Mouse (Mus musculus) midbrain, embryonic 15.5 days (tissue): ENCODE results near the gene Gm5475. TPM values are rescaled to one million over a fixed set of nuclear protein-coding genes. Genes with fewer than 3 reads are reported as not detected.

Source experiments
- ATAC-seq: fragments of 200-750 bp; cut with Nextera tagmentation; replicated peaks from 2 replicates; pipeline ENCODE4 v1.8.0; 2017; ENCODE audit warnings: moderate TSS enrichment
- H3K27ac ChIP-seq: fragments of 300-500 bp; sonication (generic); 2 replicates; pipeline ENCODE4 v1.5.1; 2015; ENCODE audit warnings: mild to moderate bottlenecking, inconsistent platforms
- H3K27me3 ChIP-seq: fragments of 300-500 bp; sonication (generic); replicated peaks from 2 replicates; pipeline ENCODE4 v1.6.1; 2015; ENCODE audit warnings: inconsistent platforms
- H3K36me3 ChIP-seq: fragments of 300-500 bp; sonication (generic); replicated peaks from 2 replicates; pipeline ENCODE4 v1.6.1; 2015; ENCODE audit warnings: inconsistent platforms
- H3K4me1 ChIP-seq: fragments of 300-500 bp; sonication (generic); 2 replicates; pipeline ENCODE4 v1.6.1; 2015; ENCODE audit warnings: inconsistent platforms
- H3K4me2 ChIP-seq: fragments of 300-500 bp; sonication (generic); 2 replicates; pipeline ENCODE4 v1.6.1; 2015; ENCODE audit warnings: inconsistent platforms, mild to moderate bottlenecking, moderate library complexity
- H3K4me3 ChIP-seq: fragments of 300-500 bp; sonication (generic); 2 replicates; pipeline ENCODE4 v1.5.1; 2015; ENCODE audit warnings: mild to moderate bottlenecking, inconsistent platforms
- H3K9ac ChIP-seq: fragments of 300-500 bp; sonication (generic); 2 replicates; pipeline ENCODE4 v1.6.1; 2015; ENCODE audit warnings: mild to moderate bottlenecking, inconsistent platforms
- H3K9me3 ChIP-seq: fragments of 300-500 bp; sonication (generic); 2 replicates; pipeline ENCODE4 v1.6.1; 2016; ENCODE audit warnings: inconsistent platforms
- WGBS: fragments of 180-500 bp; shearing (Covaris S2); methylation state at CpG from one replicate; pipeline ENCODE4 v1.1.7; 2015; ENCODE audit warnings: mixed read lengths; 5-methylcytosine and 5-hydroxymethylcytosine counted together
- polyA plus RNA-seq: library from polyadenylated mRNA; unstranded; fragments of >200 nt; fragmentation: Nextera tagmentation; extraction: Ambion mirVana; gene quantifications from 2 replicates; pipeline ENCODE4 v1.2.1, GENCODE M21; 2015

Gm5475 gene
- polyA plus RNA-seq, 1 experiment from 2014 or later, result 0.09 TPM

DNA sequence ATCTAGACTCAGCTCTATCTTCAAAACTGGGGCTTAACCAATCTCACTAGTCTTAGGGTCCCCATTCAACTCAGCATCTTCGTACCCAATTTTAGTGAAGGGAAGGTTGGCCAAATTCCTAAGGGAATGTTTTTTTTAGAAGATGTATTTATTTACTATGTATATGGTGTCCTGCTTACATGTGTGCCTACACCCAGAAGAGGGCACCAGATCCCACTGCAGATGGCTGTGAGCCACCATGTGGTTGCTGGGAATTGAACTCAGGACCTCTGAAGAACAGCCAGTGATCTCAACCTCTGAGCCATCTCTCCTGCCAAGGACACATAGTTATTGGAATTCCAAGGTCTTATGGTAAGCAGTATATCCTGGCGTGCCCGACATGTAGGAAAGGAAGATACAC is 26.4 kb upstream of the Gm5475 start:
- Histone ChIP-seq H3K36me3 (peaks cover 55% of the 10 kb centered on the region), H3K4me3 (no peak overlapping the region), H3K9ac (no peak overlapping the region), H3K4me2 (no peak overlapping the region), H3K9me3 (no peaks in the 10 kb centered on the region), H3K4me1 (no peaks in the 10 kb centered on the region), H3K27ac (no peak overlapping the region), H3K27me3 (no peaks in the 10 kb centered on the region)
- ATAC-seq, result no peak
- WGBS, result 96% methylated on average over 3 of the region's 3 CpGs

DNA sequence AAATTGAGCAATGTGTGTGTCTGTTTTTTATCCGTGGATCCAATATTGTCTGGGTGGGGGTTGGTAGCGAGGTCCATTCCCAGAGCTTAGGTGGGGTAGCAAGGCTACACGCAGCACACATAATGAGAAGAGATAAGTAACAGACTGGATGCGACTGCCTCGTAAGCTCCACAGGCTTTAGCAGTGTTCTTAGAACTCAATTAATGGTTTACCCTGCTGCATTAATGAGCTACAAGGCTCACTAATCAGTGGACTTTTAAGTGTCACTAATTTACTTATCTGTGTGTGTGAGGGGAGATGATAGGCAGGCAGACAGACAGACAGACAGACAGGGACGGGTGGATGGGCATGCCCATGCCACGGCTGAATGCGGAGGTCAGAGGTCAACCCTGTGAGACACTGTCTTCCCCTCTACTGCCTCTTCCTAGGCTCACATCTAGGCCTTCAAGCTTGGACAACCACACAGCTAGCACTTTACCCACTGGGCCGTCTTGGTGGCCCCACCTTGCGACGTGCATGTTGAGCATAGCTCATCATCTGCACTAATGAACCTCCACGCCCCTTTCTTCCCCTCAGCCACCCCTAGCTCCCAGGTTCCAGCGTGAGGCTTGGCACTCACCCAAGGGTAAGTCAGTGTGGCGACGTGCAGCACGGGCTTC is 21.2 kb upstream of the Gm5475 start:
- Histone ChIP-seq H3K27me3 (no peaks in the 10 kb centered on the region), H3K27ac (no peak overlapping the region), H3K4me2 (no peak overlapping the region), H3K36me3 (peaks cover 63% of the 10 kb centered on the region), H3K9ac (no peak overlapping the region), H3K9me3 (no peaks in the 10 kb centered on the region), H3K4me3 (no peak overlapping the region), H3K4me1 (no peaks in the 10 kb centered on the region)
- WGBS, result 88% methylated on average over 16 of the region's 16 CpGs
- ATAC-seq, result no peak

DNA sequence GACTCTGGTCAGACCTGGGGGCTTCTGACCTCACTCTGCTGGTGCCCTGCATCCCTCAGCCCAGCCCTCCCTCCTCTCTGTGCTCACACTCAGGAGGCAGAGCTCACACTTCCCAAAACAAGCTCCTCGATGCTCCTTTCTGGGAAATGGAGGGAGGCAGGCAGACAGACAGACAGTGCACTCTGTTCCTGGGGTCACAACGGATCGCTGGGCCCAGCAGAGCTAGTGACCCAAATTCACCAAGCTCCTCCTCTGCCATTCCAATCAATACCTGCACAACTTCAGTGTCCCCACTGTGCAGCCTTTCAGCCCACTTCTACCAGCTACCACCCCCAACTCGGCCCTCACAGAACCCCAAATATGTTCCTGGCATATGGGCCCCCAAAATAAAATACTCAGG is 20.1 kb upstream of the Gm5475 start:
- Histone ChIP-seq H3K4me3 (no peak overlapping the region), H3K4me2 (no peak overlapping the region), H3K27me3 (no peaks in the 10 kb centered on the region), H3K4me1 (no peaks in the 10 kb centered on the region), H3K9ac (no peak overlapping the region), H3K9me3 (no peaks in the 10 kb centered on the region), H3K36me3 (peaks cover 58% of the 10 kb centered on the region), H3K27ac (no peak overlapping the region)
- 84% methylated on average over 4 of the region's 4 CpGs for WGBS
- no peak for ATAC-seq

DNA sequence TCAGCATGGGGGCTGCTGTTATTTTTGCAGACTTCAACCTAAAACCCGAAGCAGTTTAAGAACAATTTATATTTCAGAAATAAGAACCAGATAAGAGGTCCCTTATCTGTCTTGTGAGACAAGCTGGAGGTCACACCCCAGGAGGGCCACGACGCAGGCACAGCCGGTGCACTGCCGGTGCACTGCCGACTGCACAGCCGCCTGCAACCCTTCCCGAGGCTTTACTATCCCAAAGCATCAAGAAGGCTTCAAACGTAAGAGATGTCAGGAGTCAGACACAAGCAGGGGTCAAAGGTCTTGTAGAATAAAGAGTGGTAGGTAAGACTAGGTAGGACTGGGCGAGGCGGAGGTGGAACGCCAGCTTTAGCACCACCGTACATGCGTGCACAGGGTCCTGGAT is 19.6 kb upstream of the Gm5475 start:
- Histone ChIP-seq H3K27me3 (no peaks in the 10 kb centered on the region), H3K27ac (no peak overlapping the region), H3K4me2 (no peak overlapping the region), H3K36me3 (peaks cover 53% of the 10 kb centered on the region), H3K4me3 (no peak overlapping the region), H3K9me3 (no peaks in the 10 kb centered on the region), H3K9ac (no peak overlapping the region), H3K4me1 (no peaks in the 10 kb centered on the region)
- 92% methylated on average over 14 of the region's 14 CpGs for WGBS
- no peak for ATAC-seq

DNA sequence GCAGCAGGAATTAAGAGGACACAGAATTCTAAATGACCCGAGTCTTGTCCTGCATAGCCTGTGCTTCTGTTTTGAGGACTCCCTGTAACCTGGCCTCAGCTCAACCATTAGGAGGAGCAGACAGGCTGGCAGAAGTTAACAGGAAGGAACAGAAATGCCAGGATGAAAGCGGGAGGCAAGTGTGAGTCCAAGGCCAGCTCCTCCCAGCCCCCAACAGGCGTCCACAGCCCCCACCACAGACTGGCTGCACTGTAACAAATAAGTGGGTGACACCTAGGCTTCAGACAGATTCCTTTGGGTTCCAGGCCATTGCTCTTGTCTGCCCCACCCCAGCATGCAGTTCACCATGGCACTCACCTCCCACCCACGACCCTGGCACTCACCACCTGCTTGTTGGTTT is 19.1 kb upstream of the Gm5475 start:
- Histone ChIP-seq H3K4me3 (no peak overlapping the region), H3K27me3 (no peaks in the 10 kb centered on the region), H3K9ac (no peak overlapping the region), H3K4me2 (no peak overlapping the region), H3K4me1 (no peaks in the 10 kb centered on the region), H3K27ac (no peak overlapping the region), H3K9me3 (no peaks in the 10 kb centered on the region), H3K36me3 (peaks cover 50% of the 10 kb centered on the region)
- ATAC-seq, result no peak
- WGBS, result 84% methylated on average over 4 of the region's 4 CpGs

DNA sequence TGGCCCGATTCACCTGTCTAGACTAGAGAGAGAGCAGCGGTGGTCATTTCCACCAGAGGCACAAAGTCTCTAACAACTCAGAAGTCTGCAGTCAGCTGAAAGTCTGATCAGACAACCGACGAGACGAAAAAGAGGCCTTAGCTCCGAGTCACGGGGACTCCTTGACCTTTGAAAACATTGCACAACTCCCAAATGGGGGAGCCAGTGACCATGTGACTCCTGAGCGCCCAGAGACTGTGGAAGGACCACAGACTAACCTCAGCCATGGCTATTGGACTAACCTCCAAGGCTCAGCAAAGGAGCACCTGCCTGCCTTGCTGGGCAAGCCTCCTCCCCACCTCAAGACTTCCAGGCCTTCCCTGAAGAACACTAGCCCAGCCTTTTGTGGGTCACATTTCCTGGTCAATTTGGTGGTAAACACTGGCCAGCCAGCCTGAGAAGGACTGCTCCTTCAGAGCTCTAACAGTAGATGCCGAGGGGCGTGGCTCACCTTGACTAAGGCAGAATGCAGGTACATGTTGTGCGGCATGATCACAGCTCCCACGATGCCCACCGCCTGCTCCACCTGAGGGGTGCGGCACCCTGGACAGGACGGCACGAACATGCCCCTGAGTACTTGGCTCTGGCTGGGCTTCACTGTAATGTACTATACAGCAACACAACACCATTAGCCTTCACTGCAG is 18.5 kb upstream of the Gm5475 start:
- Histone ChIP-seq H3K27me3 (no peaks in the 10 kb centered on the region), H3K27ac (no peak overlapping the region), H3K9me3 (no peaks in the 10 kb centered on the region), H3K4me2 (no peak overlapping the region), H3K9ac (no peak overlapping the region), H3K36me3 (peaks cover 50% of the 10 kb centered on the region), H3K4me3 (no peak overlapping the region), H3K4me1 (no peaks in the 10 kb centered on the region)
- WGBS, result 91% methylated on average over 16 of the region's 16 CpGs
- no peak for ATAC-seq

DNA sequence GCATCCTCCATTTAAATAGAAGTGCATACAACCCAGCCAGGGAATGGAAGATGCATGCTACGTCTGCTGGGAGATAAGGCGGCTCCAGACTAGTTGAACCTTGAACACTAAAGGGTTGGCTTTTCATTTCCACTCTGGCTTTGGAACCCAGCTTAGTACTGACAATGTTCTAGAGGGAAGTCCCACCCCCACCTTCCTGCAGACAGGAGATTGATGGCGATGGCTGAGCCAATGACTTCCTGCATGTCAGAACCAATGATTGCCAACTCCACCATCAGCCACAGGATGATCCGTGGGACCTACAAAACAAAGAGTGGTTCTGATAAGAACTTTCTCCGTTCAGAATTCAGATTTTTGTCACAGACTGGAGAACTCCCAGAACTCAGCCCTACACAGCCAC is 15.9 kb upstream of the Gm5475 start:
- H3K27me3 ChIP-seq, result no peaks in the 10 kb centered on the region
- H3K27ac ChIP-seq, result no peak overlapping the region
- H3K9ac ChIP-seq, result no peak overlapping the region
- H3K9me3 ChIP-seq, result no peaks in the 10 kb centered on the region
- no peak overlapping the region for H3K4me2 ChIP-seq
- no peak overlapping the region for H3K4me3 ChIP-seq
- 93% methylated on average over 5 of the region's 5 CpGs for WGBS
- ATAC-seq, result no peak
- no peaks in the 10 kb centered on the region for H3K4me1 ChIP-seq
- peaks cover 28% of the 10 kb centered on the region for H3K36me3 ChIP-seq

DNA sequence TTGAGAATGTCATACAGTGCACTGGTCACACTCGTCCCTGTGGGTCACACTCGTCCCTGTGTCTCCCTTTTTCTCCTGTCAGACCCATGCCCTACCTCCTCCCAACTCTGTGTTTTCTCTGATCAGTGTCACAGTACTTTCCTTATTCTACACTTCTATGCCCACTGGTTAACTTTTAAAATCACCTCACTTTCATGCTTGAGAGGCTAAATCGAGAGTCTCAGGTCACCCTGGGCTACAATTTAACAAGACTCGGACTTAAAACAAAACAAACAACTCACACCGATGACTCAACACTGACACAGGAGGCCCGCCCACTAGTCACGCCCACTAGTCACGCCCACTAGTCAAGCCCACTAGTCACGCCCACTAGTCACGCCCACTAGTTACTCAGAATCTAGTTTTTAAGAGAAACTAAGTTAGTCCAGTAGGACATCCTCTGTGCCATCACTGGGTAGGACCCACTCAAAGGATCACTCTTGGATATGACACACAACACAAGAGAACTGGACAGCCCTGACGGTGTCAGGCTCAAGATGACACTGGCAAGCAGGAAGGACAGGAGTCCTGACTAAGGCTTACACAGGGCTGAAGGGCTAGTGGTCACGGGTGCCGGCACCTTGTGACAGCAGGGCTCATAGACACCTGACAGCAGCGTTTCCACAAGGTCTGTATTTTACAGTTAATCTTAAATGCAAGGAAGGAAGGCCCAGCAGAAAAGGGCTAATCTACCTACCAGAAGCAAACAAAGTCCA is 10.9 kb upstream of the Gm5475 start:
- peaks cover 12% of the 10 kb centered on the region; the same call in 1 of the 2 replicates for H3K36me3 ChIP-seq
- no peaks in the 10 kb centered on the region for H3K27me3 ChIP-seq
- H3K4me3 ChIP-seq, result no peak overlapping the region
- ATAC-seq, result no peak
- H3K9ac ChIP-seq, result no peak overlapping the region
- H3K4me2 ChIP-seq, result no peak overlapping the region
- WGBS, result 66% methylated on average over 14 of the region's 14 CpGs
- no peaks in the 10 kb centered on the region for H3K9me3 ChIP-seq
- H3K27ac ChIP-seq, result no peak overlapping the region
- no peaks in the 10 kb centered on the region for H3K4me1 ChIP-seq

DNA sequence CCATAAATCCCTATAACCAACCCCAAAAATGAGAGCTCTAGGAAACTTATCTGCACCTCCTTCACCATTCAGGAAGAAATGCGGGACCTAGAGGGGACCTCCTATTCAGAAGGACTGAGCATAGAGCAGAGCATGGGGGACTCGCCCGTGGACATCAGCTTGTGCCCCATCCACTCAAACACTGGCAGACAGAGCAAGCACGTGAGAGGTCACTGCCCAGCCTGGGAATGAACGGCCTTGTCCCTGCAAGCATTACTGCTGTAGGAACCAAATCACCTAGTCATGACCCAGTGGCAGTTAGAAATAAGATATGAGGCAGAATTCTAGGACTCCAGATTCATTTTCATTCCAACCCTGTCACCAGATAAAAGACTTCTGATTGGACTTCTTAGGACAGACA is 10.2 kb upstream of the Gm5475 start:
- WGBS, result 92% methylated on average over 5 of the region's 5 CpGs
- no peak for ATAC-seq
- peaks cover 9% of the 10 kb centered on the region; the same call in 1 of the 2 replicates for H3K36me3 ChIP-seq
- H3K27ac ChIP-seq, result no peak overlapping the region
- no peaks in the 10 kb centered on the region for H3K4me1 ChIP-seq
- no peak overlapping the region for H3K4me3 ChIP-seq
- H3K9me3 ChIP-seq, result no peaks in the 10 kb centered on the region
- no peaks in the 10 kb centered on the region for H3K27me3 ChIP-seq
- no peak overlapping the region for H3K9ac ChIP-seq
- no peak overlapping the region for H3K4me2 ChIP-seq

DNA sequence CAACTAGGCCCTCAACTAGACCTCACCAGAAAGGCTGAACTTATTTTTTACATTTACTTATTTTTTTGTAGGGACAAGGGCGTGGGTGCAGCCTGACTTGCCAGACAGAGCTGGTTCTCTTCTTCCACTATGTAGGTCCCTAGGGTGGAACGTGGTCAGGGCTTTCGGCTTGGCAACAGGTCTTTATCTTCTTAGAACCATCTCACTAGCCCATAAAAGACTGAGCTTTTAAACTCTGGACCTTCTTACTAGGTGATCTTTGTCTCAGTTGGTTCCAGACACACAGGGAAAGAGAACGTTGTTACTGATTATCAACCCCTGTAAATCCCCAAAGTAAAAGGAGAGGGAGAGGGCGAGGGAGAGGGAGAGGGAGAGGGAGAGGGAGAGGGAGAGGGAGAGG is 8.6 kb upstream of the Gm5475 start:
- 77% methylated on average over 4 of the region's 5 CpGs for WGBS
- Histone ChIP-seq H3K4me2 (no peak overlapping the region), H3K9me3 (no peaks in the 10 kb centered on the region), H3K27ac (no peak overlapping the region), H3K27me3 (no peaks in the 10 kb centered on the region), H3K4me3 (no peak overlapping the region), H3K4me1 (no peaks in the 10 kb centered on the region), H3K9ac (no peak overlapping the region), H3K36me3 (peaks cover 4% of the 10 kb centered on the region; the same call in 1 of the 2 replicates)
- ATAC-seq, result no peak

DNA sequence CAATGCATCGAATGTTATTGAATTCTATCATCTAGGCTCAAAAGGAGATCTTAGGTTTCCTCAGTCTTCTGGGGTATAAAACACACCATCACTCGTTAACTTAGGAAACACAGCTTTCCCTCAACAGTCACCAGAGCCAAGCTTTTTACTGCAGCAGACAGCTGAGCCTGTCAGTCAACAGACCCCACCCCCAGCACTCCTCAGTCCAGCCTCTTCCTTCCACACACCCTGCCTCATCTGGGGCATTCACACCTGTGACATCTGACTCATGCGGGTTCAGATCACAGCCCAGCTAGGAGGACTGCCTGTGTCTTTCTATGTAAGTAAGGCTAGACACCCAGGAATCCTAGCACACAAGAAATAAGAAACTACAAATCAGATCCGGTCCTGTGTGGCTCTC is 7.9 kb upstream of the Gm5475 start:
- Histone ChIP-seq H3K27ac (no peak overlapping the region), H3K9ac (no peak overlapping the region), H3K36me3 (no peaks in the 10 kb centered on the region; the same call in 1 of the 2 replicates), H3K9me3 (no peaks in the 10 kb centered on the region), H3K4me3 (no peak overlapping the region), H3K4me2 (no peak overlapping the region), H3K27me3 (no peaks in the 10 kb centered on the region), H3K4me1 (peaks cover under 1% of the 10 kb centered on the region; the same call in 1 of the 2 replicates)
- 86% methylated on average over 4 of the region's 4 CpGs for WGBS
- no peak for ATAC-seq

DNA sequence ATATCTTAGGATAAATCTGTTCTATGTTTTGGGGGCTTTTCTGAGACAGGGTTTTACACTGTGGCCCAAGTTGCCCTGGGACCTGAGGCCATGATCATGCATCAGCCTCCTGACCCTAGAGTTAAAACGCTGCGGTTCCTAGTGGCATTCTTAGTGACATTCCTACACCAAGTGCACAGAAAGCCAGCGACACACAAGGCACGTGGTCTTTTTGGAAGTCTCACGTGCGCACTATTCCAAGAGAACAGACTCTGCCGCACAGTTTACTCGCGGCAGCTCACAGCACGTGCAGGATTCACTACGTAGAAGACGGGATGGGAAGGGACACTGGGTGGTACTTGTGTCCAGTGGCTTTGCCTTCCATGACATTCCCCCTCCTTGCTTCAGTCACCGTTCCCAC is 7.0 kb upstream of the Gm5475 start:
- peaks cover 10% of the 10 kb centered on the region for H3K4me1 ChIP-seq
- 95% methylated on average over 13 of the region's 13 CpGs for WGBS
- H3K36me3 ChIP-seq, result no peaks in the 10 kb centered on the region; the same call in 1 of the 2 replicates
- H3K27ac ChIP-seq, result no peak overlapping the region
- H3K9ac ChIP-seq, result no peak overlapping the region
- no peaks in the 10 kb centered on the region for H3K27me3 ChIP-seq
- H3K4me3 ChIP-seq, result no peak overlapping the region
- no peak overlapping the region for H3K4me2 ChIP-seq
- no peak for ATAC-seq
- H3K9me3 ChIP-seq, result no peaks in the 10 kb centered on the region
